Mouse (Mus musculus): ENCODE measurements at regions not wholly inside any gene's neighbourhood (a gene's known extent, or its start where the extent isn't known, plus 50 kb on each side); places are given as distances from the start of the nearest gene placed in this dataset.

GRCm38 (mm10) chr16:77237631-77238357, 224.3 kb downstream of the Usp25 start:
- DNase-seq (ENCODE audit: low read depth, low spot score), result no peak

- DNase-seq (ENCODE audit: low read depth, low spot score), result no peak
These were observed 223.7 kb downstream of the Usp25 start for GRCm38 (mm10) chr16:77237272-77237603.

GRCm38 (mm10) chr16:77236509-77237271, 223.2 kb downstream of the Usp25 start:
- no peak for DNase-seq (ENCODE audit: low read depth, low spot score)

GRCm38 (mm10) chr16:77236021-77236420, 222.5 kb downstream of the Usp25 start:
- DNase-seq (ENCODE audit: low read depth, low spot score), result no peak

GRCm38 (mm10) chr16:77235449-77235848, 221.9 kb downstream of the Usp25 start:
- no peak for DNase-seq (ENCODE audit: low read depth, low spot score)

All from CD4-positive helper T cell, adult 2 months (primary cell).